Mouse (Mus musculus) liver, embryonic 15.5 days (tissue): ENCODE data around the gene Cmah. TPM values are rescaled to one million over a fixed set of nuclear protein-coding genes. Genes with fewer than 3 reads are reported as not detected.

Experiments
- ATAC-seq: fragments of 200-750 bp; cut with Nextera tagmentation; 2 replicates; pipeline ENCODE4 v1.8.0; 2017; ENCODE audit warnings: moderate number of reproducible peaks, mild to moderate bottlenecking, moderate library complexity; ENCODE audit not compliant: insufficient read depth
- H3K27ac ChIP-seq: fragments of 300-500 bp; sonication (generic); replicated peaks from 2 replicates; pipeline ENCODE4 v1.5.1; 2015; ENCODE audit warnings: mild to moderate bottlenecking, inconsistent platforms
- H3K27me3 ChIP-seq: fragments of 300-500 bp; sonication (generic); 2 replicates; pipeline ENCODE4 v1.6.1; 2015; ENCODE audit warnings: mild to moderate bottlenecking, inconsistent platforms
- H3K36me3 ChIP-seq: fragments of 300-500 bp; sonication (generic); replicated peaks from 2 replicates; pipeline ENCODE4 v1.6.1; 2015; ENCODE audit warnings: moderate library complexity, mild to moderate bottlenecking, inconsistent platforms
- H3K4me1 ChIP-seq: fragments of 300-500 bp; sonication (generic); replicated peaks from 2 replicates; pipeline ENCODE4 v1.6.1; 2015; ENCODE audit warnings: inconsistent platforms
- H3K4me2 ChIP-seq: fragments of 300-500 bp; sonication (generic); 2 replicates; pipeline ENCODE4 v1.6.1; 2015; ENCODE audit warnings: moderate library complexity, mild to moderate bottlenecking, inconsistent platforms
- H3K4me3 ChIP-seq: fragments of 300-500 bp; sonication (generic); replicated peaks from 2 replicates; pipeline ENCODE4 v1.5.1; 2015; ENCODE audit warnings: mild to moderate bottlenecking, inconsistent platforms
- H3K9ac ChIP-seq: fragments of 300-500 bp; sonication (generic); 2 replicates; pipeline ENCODE4 v1.6.1; 2015; ENCODE audit warnings: moderate library complexity, mild to moderate bottlenecking, inconsistent platforms
- H3K9me3 ChIP-seq: fragments of 300-500 bp; sonication (generic); replicated peaks from 2 replicates; pipeline ENCODE4 v1.6.1; 2016; ENCODE audit warnings: inconsistent platforms
- WGBS: fragments of 180-500 bp; shearing (Covaris S2); methylation state at CpG from one replicate; pipeline ENCODE4 v1.1.7; 2015; ENCODE audit warnings: mixed read lengths; ENCODE audit not compliant: insufficient replicate concordance; 5-methylcytosine and 5-hydroxymethylcytosine counted together
- polyA plus RNA-seq: library from polyadenylated mRNA; unstranded; fragments of >200 nt; fragmentation: Nextera tagmentation; extraction: Ambion mirVana; gene quantifications from 2 replicates; pipeline ENCODE4 v1.2.1, GENCODE M21; 2015

Gene Cmah
- polyA plus RNA-seq, 1 experiment from 2014 or later: 0.81 TPM

DNA sequence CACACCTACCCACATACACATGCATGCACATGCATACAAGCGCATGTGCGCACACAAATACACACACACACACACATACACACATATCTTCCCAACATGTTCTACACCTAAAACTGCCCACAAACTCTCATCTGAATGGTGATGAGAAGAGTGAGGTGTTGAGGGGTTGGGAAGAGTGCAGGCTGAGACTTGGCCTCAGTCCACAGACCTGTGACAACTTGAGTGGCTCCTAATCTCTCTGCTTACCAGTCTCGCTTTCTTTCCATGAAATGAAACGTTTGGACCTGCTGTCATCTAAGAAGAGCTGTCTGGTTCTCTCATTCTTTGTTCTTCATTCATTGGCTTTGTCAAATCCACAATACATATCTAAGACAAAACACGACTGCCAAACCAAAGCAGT lies 169.1 kb downstream of the Cmah start:
- WGBS: 63% methylated on average over 5 of the region's 5 CpGs
- Histone ChIP-seq H3K9me3 (no peaks in the 10 kb centered on the region), H3K27ac (no peak overlapping the region), H3K9ac (no peak overlapping the region), H3K4me3 (no peak overlapping the region), H3K27me3 (no peaks in the 10 kb centered on the region), H3K4me1 (peaks cover 58% of the 10 kb centered on the region), H3K36me3 (no peaks in the 10 kb centered on the region), H3K4me2 (no peak overlapping the region)
- no peak for ATAC-seq

DNA sequence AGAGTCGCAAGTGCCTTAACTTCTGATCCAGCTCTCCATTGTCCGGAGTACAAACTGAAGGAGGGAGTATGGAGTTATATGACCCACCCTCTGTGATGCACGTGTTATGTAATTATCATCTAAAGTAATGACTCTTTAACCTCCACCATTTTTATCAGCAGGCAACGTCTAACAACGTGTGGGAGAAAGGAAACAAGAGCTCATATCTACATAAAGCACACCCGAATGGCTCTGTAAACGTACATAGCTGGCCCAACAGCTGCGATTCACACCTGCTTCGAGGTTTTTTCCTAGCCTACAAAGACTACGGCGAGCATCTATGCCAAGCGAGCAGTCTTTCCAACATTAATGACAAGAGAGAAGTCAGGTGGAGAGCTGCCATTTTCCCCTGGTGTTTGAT lies 169.8 kb downstream of the Cmah start:
- H3K4me1 ChIP-seq: peaks cover 58% of the 10 kb centered on the region
- peak; percentile 79 for ATAC-seq
- no peak overlapping the region; the same call in 1 of the 2 replicates for H3K27ac ChIP-seq

DNA sequence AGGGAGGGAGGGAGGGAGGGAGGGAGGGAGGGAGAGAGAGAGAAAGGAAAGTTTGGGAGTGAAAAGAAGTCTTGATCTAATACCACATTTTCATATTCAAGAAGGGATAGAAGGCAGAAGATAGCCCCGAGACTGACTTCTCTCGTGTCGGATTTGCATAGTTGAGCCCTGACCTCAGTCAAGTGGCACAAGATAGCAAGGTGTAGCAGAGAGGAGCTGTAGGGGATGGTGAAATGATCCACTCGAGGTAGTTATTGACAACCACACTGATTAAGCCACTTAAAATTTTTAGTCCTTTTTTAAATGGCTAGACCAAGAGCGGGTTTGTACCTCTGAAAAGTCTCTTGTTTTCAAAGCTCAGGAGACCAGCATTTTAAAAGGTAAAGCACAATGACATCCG lies 171.1 kb downstream of the Cmah start:
- no peaks in the 10 kb centered on the region for H3K9me3 ChIP-seq
- no peaks in the 10 kb centered on the region for H3K27me3 ChIP-seq
- H3K9ac ChIP-seq: no peak overlapping the region
- no peaks in the 10 kb centered on the region for H3K36me3 ChIP-seq
- H3K4me3 ChIP-seq: no peak overlapping the region
- H3K4me2 ChIP-seq: no peak overlapping the region
- 58% methylated on average over 6 of the region's 6 CpGs for WGBS
- peaks cover 57% of the 10 kb centered on the region for H3K4me1 ChIP-seq
- no peak for ATAC-seq
- H3K27ac ChIP-seq: no peak overlapping the region

More for the DNA sequence above, 169.8 kb downstream of the Cmah start:
- Histone ChIP-seq H3K27me3 (no peaks in the 10 kb centered on the region), H3K4me2 (peak overlapping the region; percentile 24), H3K9ac (no peak overlapping the region), H3K4me3 (no peak overlapping the region), H3K36me3 (no peaks in the 10 kb centered on the region), H3K9me3 (no peaks in the 10 kb centered on the region)
- whole genome bisulfite sequencing: 25% methylated on average over 12 of the region's 12 CpGs

DNA sequence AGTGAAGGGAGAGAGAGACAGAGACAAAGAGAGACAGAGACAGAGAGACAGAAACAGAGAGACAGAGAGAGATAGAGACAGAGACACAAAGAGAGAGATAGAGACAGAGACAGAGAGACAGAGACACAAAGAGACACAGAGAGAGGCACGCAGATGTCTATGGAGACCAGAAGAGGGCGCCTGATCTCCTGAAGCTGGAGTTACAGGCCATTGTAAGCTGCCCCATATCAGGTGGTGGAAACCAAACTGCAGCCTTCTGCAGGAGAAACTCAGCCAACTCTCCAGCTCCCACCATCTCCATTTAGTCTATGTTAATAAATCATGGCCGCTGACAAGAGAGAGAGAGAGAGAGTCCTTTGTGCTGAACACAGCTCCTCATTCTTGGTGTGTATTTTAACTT lies 172.3 kb downstream of the Cmah start:
- no peaks in the 10 kb centered on the region for H3K27me3 ChIP-seq
- no peaks in the 10 kb centered on the region for H3K9me3 ChIP-seq
- no peak overlapping the region for H3K4me3 ChIP-seq
- no peak for ATAC-seq
- no peak overlapping the region for H3K4me2 ChIP-seq
- H3K9ac ChIP-seq: no peak overlapping the region
- peak overlapping the region; percentile 6; the same call in 1 of the 2 replicates for H3K27ac ChIP-seq
- 22% methylated on average over 3 of the region's 3 CpGs for WGBS
- peaks cover 57% of the 10 kb centered on the region for H3K4me1 ChIP-seq
- no peaks in the 10 kb centered on the region for H3K36me3 ChIP-seq

DNA sequence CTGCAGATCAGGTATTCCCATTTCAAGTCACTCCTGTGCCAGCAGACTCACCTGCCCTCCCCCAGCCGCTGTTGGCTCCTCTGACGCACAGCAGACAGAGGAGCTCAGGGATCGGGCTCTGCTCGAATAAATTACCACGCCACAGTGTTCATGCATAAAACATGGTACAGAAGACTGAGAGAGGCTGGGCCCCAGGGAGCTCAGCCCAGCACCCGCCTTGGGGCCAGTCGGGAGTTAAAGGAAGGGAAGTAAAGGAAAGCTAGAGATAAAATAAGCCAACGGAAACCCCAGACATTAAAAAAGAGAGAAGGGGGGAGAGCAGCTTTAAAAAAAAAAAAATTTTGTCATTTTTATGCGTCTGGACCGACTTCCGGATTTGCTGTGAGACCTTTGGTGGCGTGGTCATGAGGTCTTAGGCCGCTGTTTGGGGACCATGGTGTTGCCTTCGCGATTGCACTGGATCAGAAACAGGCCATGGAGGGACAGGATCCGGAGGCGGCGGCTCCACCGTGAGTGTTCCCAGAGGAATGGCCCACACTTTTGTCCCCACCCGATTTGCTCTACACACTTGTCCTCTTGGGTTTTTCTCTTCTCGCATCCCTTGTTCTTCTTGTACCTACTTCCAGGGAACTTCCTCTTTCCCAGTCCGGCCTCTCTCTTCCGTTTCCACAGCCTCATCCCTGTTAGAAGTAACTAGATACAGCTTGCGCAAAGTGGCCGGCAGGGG lies 174.1 kb downstream of the Cmah start:
- Histone ChIP-seq H3K4me1 (peaks cover 54% of the 10 kb centered on the region), H3K9me3 (no peaks in the 10 kb centered on the region), H3K4me2 (peak overlapping the region; percentile 66), H3K4me3 (peak overlapping the region; percentile 42), H3K27ac (peak overlapping the region; percentile 43), H3K36me3 (no peaks in the 10 kb centered on the region), H3K9ac (peak overlapping the region; percentile 28), H3K27me3 (no peaks in the 10 kb centered on the region)
- WGBS: 16% methylated on average over 25 of the region's 25 CpGs
- no peak for ATAC-seq

DNA sequence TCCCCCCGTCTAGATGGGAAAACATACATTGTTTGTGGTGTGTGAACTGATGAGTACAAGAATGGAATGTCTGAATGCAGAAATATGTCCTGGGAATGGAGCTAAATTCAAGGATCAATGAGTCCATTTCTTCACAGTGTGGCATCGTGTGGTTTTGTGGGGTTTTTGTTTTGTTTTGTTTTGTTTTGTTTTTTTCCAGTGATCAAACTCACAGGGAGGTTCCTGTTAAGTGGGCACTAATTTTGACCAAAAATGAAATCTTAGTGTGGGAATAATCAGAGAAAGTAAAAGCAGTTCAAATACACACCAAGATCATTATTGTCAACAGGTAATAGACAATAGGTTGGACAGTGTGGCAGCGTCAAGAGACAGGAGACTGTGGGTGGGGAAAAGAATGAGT lies 174.7 kb downstream of the Cmah start:
- Histone ChIP-seq H3K4me3 (peak overlapping the region; percentile 42), H3K9me3 (no peaks in the 10 kb centered on the region), H3K27me3 (no peaks in the 10 kb centered on the region), H3K9ac (peak overlapping the region; percentile 28), H3K4me2 (peak overlapping the region; percentile 66), H3K36me3 (no peaks in the 10 kb centered on the region), H3K4me1 (peaks cover 48% of the 10 kb centered on the region), H3K27ac (peak overlapping the region; percentile 43; the same call in 1 of the 2 replicates)
- 28% methylated on average over 3 of the region's 3 CpGs for WGBS
- ATAC-seq: no peak

DNA sequence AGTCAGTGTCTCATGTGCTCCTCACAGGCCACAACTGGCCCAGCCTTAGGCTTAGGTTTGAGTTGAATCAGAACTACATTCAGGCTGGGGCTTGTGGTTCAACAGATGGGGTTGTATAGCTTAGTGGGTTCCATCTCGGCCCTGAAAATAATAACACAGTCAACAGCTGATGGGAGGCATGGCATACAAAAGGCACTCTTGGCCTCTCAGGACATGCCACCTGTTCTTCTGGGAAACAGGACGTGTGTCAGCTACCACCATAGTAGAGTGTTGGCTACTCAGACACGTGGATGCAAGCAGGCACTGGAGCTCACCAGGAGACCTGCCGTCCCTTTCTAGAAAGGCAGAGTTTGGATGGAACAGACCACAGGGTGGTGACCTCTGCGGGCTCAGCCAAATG lies 178.6 kb downstream of the Cmah start:
- no peak for ATAC-seq
- Histone ChIP-seq H3K4me1 (peaks cover 24% of the 10 kb centered on the region), H3K4me2 (no peak overlapping the region), H3K9ac (no peak overlapping the region), H3K27ac (no peak overlapping the region), H3K36me3 (no peaks in the 10 kb centered on the region), H3K4me3 (no peak overlapping the region), H3K27me3 (no peaks in the 10 kb centered on the region), H3K9me3 (no peaks in the 10 kb centered on the region)
- WGBS: 69% methylated on average over 5 of the region's 5 CpGs

DNA sequence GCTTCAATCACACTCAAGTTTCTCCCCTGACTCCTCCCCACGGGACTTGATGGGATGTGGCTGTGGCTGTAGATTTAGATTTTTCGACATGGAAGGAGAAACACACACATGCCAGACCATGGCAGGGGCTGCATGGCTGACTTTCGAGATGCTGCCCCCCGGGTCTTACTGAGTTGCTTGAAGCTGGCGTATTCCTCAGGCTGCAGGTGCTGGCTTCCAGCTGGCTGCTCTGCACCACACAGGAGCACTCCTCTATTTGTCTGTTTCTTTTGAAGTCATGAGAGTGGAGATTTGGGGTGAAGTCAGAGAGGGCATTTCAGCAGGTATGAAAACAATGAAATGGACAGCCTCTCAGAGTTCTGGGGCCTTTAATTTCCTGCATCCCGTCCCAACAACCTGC lies 180.0 kb downstream of the Cmah start:
- no peak overlapping the region for H3K9ac ChIP-seq
- peaks cover 10% of the 10 kb centered on the region for H3K4me1 ChIP-seq
- H3K27ac ChIP-seq: no peak overlapping the region
- WGBS: 70% methylated on average over 6 of the region's 6 CpGs
- H3K36me3 ChIP-seq: no peaks in the 10 kb centered on the region
- H3K27me3 ChIP-seq: no peaks in the 10 kb centered on the region
- ATAC-seq: no peak
- no peak overlapping the region for H3K4me3 ChIP-seq
- H3K4me2 ChIP-seq: no peak overlapping the region
- no peaks in the 10 kb centered on the region for H3K9me3 ChIP-seq

DNA sequence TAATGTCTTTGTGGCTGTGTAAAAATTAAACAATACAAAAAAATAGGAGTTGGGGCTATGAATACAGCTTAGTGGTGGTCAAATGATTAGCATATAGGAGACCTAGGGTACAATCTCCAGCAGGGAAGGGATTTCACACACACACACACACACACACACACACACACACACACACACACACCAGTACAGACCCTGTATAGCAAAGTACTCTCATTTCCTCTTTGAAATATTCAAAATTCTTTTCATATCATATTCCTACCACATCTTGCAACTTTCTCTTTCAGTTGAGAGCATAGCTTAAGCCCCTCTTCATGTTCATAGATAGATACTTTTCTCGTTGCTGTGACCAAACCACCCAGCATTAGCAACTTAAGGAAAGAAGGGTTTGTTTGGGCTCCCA lies 181.7 kb downstream of the Cmah start:
- H3K4me3 ChIP-seq: no peak overlapping the region
- no peaks in the 10 kb centered on the region for H3K36me3 ChIP-seq
- H3K9me3 ChIP-seq: no peaks in the 10 kb centered on the region
- no peak overlapping the region for H3K27ac ChIP-seq
- no peak for ATAC-seq
- H3K4me1 ChIP-seq: 0 out of 2 replicates have a peak, but pooled peaks cover 5% of the 10 kb centered on the region
- whole genome bisulfite sequencing: 48% methylated on average over 1 of the region's 1 CpGs
- H3K27me3 ChIP-seq: no peaks in the 10 kb centered on the region
- no peak overlapping the region for H3K9ac ChIP-seq
- no peak overlapping the region for H3K4me2 ChIP-seq

DNA sequence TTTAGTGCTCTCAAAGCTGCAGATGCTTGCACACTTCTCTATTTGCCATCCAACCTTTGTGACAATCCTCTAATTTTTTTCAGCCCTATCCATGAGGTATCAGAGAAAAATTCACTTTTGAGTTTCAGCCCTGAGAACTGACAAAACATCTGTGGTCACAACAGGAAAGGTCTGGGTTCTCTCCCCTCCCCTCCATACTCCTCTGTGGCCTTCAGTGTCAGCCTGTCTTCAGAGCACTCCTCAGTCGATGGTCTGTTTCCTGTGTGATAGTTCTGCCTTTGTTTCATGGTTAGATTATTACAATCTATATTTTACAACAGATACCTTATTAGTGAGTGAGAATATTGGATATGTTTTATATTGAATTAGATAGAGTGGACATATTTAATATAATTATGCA lies 184.2 kb downstream of the Cmah start:
- H3K9ac ChIP-seq: no peak overlapping the region
- no peaks in the 10 kb centered on the region for H3K27me3 ChIP-seq
- no peak for ATAC-seq
- no peaks in the 10 kb centered on the region for H3K36me3 ChIP-seq
- H3K27ac ChIP-seq: no peak overlapping the region
- H3K4me1 ChIP-seq: peaks cover 16% of the 10 kb centered on the region
- H3K4me2 ChIP-seq: no peak overlapping the region
- H3K4me3 ChIP-seq: no peak overlapping the region
- WGBS: 14% methylated on average over 1 of the region's 1 CpGs
- H3K9me3 ChIP-seq: no peaks in the 10 kb centered on the region

DNA sequence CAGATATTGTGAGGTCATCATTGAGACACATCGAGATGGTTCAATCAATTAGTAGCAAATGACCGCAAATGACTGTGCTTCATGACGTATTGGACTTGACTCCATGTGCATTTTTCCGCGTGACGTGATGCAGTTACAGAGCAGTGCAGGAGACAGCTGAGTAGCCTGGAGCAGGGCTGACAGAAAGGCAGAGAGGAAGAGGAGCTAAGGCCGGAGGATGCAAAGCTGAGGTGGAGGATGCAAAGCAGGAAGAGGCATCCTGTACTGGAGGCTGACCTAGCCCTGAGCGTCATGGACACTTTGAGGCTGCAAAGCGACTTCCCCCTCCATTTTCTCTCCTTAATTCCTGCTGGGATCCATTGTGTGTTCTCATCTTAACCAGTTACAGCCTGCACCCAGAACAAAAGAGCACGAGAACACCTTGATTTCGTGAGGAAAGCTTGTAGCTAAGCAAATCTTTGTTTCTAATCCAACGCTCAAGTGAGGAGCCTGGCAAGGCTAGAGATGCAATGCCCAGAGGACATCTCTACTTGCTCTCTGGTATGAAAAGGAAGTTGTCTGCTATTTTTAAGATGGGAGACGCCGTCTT lies 184.8 kb downstream of the Cmah start:
- H3K4me2 ChIP-seq: no peak overlapping the region
- H3K36me3 ChIP-seq: no peaks in the 10 kb centered on the region
- no peaks in the 10 kb centered on the region for H3K9me3 ChIP-seq
- WGBS: 56% methylated on average over 14 of the region's 14 CpGs
- no peaks in the 10 kb centered on the region for H3K27me3 ChIP-seq
- H3K4me1 ChIP-seq: peaks cover 16% of the 10 kb centered on the region
- no peak for ATAC-seq
- H3K9ac ChIP-seq: no peak overlapping the region
- H3K27ac ChIP-seq: no peak overlapping the region
- no peak overlapping the region for H3K4me3 ChIP-seq
